Mouse (Mus musculus): ENCODE data around the gene Kcnj8. TPM values are rescaled to one million over a fixed set of nuclear protein-coding genes. Genes with fewer than 3 reads are reported as not detected.

Gene Kcnj8
- total RNA-seq (2012; rRNA removed): not detected in 2 replicates
- polyA plus RNA-seq (2012; ENCODE audit: insufficient read depth in 1 of 2, insufficient read length in 2 of 2, low read depth in 1 of 2, low replicate concordance in 2 of 2, missing spikeins in 1 of 2): not detected

DNA sequence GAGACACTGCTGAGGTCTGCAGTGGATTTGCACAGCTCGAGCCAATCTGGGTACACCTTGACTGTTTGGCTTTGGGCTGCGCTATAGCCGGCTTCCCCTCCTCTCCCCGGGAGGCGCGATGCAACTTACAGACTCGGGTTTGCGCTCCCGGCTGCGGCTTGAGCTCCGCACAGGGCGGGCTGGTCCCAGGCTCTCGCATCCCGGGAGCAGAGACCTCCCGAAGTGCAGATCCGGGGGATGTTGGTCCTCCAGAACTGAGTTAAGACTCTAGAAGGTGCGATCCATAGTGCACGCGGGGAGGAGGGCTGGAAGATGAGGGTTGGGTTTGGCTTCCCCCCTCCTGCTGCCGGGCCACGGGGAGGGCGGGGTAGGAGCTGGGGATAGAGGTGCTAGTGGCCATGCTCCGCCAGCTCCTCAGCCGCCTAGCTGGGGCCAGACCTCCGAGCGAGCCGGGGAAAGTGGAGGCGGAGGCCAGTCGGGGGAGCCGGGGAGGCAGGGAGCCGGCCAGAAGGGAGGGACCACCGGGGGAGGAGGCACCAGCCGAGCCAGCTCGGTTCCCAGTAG, at the start of gene Kcnj8:
TSS of gene Kcnj8 (minus strand) at position 560 of the 564 bp plus-strand sequence.
- Histone ChIP-seq H3K4me1 (ENCODE audit: control insufficient read depth in 1 of 2, insufficient read depth in 2 of 2, low read length in 2 of 2) (no peaks in the 10 kb centered on the region), H3K27me3 (ENCODE audit: control insufficient read depth in 1 of 2, insufficient read depth in 2 of 2, low read length in 2 of 2) (no peaks in the 10 kb centered on the region), H3K4me3 (ENCODE audit: control insufficient read depth in 1 of 2, insufficient read depth in 1 of 2, low read depth in 2 of 2, low read length in 2 of 2) (no peak within 1 kb of the TSS), H3K27ac (ENCODE audit: control insufficient read depth, low read depth, low read length) (no peak within 1 kb of the TSS), H3K9me3 (replicated peaks; ENCODE audit: insufficient read depth, low read length) (no peaks in the 10 kb centered on the region), H3K79me2 (ENCODE audit: control insufficient read depth, insufficient read depth, low read length, poor library complexity) (no peaks in the 10 kb centered on the region), H3K36me3 (ENCODE audit: control insufficient read depth in 1 of 2, insufficient read depth in 2 of 2, low read length in 2 of 2) (no peaks in the 10 kb centered on the region), H3K9ac (ENCODE audit: control insufficient read depth, low read depth, low read length, poor library complexity, severe bottlenecking) (no peak within 1 kb of the TSS)
- no peak for DNase-seq (ENCODE audit: low read depth, low spot score)
- TF ChIP-seq CHD2 (IDR thresholded peaks at IDR 0.05; ENCODE audit: low read length) (no peak), RAD21 (IDR thresholded peaks at IDR 0.05; ENCODE audit: low read depth, low read length) (no peak), CHD1 (IDR thresholded peaks at IDR 0.05; ENCODE audit: low read depth, low read length) (no peak), TAL1 (IDR thresholded peaks at IDR 0.05; ENCODE audit: low read length) (no peak), NRF1 (IDR thresholded peaks at IDR 0.05; ENCODE audit: insufficient read depth, low read depth, low read length, poor library complexity, severe bottlenecking) (no peak), CTCF (IDR thresholded peaks at IDR 0.05 in 2 of 3, conservative IDR thresholded peaks at IDR 0.05 in 1 of 3; ENCODE audit: control insufficient read depth in 1 of 3, insufficient read depth in 1 of 3, low read depth in 2 of 3, low read length in 3 of 3, poor library complexity in 1 of 3, severe bottlenecking in 1 of 3) (no peak), EP300 (IDR thresholded peaks at IDR 0.05; ENCODE audit: low read depth in 1 of 2, low read length in 2 of 2) (no peak), HCFC1 (IDR thresholded peaks at IDR 0.05; ENCODE audit: low read depth, low read length) (no peak)

DNA sequence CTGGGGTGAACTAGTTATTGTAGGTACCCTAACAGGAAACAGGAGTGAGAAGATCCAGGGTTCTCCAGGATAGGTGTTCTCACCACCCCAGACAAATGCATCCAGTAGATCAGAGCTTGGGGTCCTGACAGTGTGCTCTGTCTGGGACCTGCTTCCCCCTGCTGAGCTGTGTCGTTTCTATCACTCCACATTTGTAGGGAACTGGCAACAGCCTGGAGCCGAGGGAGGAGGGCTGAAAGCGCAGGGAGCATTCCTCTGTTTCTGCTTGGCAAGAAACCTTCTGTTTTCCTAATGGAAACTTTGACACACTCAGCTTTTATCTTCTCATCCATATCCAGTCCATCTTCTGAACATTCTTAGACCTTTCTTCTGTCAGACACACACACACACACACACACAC, 45.2 kb upstream of the Kcnj8 start:
- Histone ChIP-seq H3K79me2 (ENCODE audit: control insufficient read depth, insufficient read depth, low read length, poor library complexity) (no peaks in the 10 kb centered on the region), H3K9ac (ENCODE audit: control insufficient read depth, low read depth, low read length, poor library complexity, severe bottlenecking) (no peak overlapping the region), H3K27ac (ENCODE audit: control insufficient read depth, low read depth, low read length) (no peak overlapping the region), H3K9me3 (replicated peaks; ENCODE audit: insufficient read depth, low read length) (no peaks in the 10 kb centered on the region), H3K4me3 (ENCODE audit: control insufficient read depth in 1 of 2, insufficient read depth in 1 of 2, low read depth in 2 of 2, low read length in 2 of 2) (no peak overlapping the region), H3K4me1 (ENCODE audit: control insufficient read depth in 1 of 2, insufficient read depth in 2 of 2, low read length in 2 of 2) (no peaks in the 10 kb centered on the region), H3K27me3 (ENCODE audit: control insufficient read depth in 1 of 2, insufficient read depth in 2 of 2, low read length in 2 of 2) (no peaks in the 10 kb centered on the region), H3K36me3 (ENCODE audit: control insufficient read depth in 1 of 2, insufficient read depth in 2 of 2, low read length in 2 of 2) (no peaks in the 10 kb centered on the region)
- no peak for DNase-seq (ENCODE audit: low read depth, low spot score)
- TF ChIP-seq BHLHE40 (IDR thresholded peaks at IDR 0.05; ENCODE audit: borderline replicate concordance, low read depth, low read length): no peak
- TF ChIP-seq MAFK (IDR thresholded peaks at IDR 0.05; ENCODE audit: borderline replicate concordance, low read depth, low read length): no peak
- TF ChIP-seq KAT2A (conservative IDR thresholded peaks at IDR 0.05; ENCODE audit: low read depth, low read length): no peak

DNA sequence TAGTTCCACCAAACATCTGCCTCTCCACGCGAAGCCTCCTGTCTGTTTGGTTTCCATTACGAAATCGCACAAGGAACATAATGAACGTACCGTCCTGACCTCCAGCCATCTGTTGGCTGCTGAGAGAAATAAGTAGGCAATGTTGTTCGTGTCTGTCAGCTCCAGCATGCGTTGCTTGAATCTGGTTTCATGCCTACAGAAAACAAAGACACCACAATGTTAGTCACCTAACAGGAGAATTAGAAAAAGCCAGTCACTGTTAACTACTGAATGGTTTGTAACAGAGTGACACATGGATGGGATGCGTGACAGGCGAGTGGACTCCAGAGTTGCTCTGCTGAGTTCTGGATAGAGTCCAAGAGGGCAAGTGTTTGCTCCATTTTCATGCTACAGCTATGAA, 42.9 kb upstream of the Kcnj8 start:
- no peak overlapping the region for H3K4me3 ChIP-seq (ENCODE audit: control insufficient read depth in 1 of 2, insufficient read depth in 1 of 2, low read depth in 2 of 2, low read length in 2 of 2)
- no peaks in the 10 kb centered on the region for H3K27me3 ChIP-seq (ENCODE audit: control insufficient read depth in 1 of 2, insufficient read depth in 2 of 2, low read length in 2 of 2)
- no peak overlapping the region for H3K9ac ChIP-seq (ENCODE audit: control insufficient read depth, low read depth, low read length, poor library complexity, severe bottlenecking)
- H3K4me1 ChIP-seq (ENCODE audit: control insufficient read depth in 1 of 2, insufficient read depth in 2 of 2, low read length in 2 of 2): no peaks in the 10 kb centered on the region
- TF ChIP-seq TCF12 (IDR thresholded peaks at IDR 0.05; ENCODE audit: low read depth, low read length): no peak
- no peak for TF ChIP-seq JUND (IDR thresholded peaks at IDR 0.05; ENCODE audit: low read depth, low read length)
- no peak for TF ChIP-seq MAX (IDR thresholded peaks at IDR 0.05; ENCODE audit: low read length)
- no peak for TF ChIP-seq BHLHE40 (IDR thresholded peaks at IDR 0.05; ENCODE audit: borderline replicate concordance, low read depth, low read length)
- TF ChIP-seq CHD1 (IDR thresholded peaks at IDR 0.05; ENCODE audit: low read depth, low read length): no peak
- TF ChIP-seq MYC (IDR thresholded peaks at IDR 0.05; ENCODE audit: low read depth, low read length): no peak
- no peak for TF ChIP-seq ZNF384 (IDR thresholded peaks at IDR 0.05; ENCODE audit: low read depth, low read length)
- TF ChIP-seq SIN3A (IDR thresholded peaks at IDR 0.05; ENCODE audit: low read length): no peak
- DNase-seq (ENCODE audit: low read depth, low spot score): no peak
- no peak overlapping the region for H3K27ac ChIP-seq (ENCODE audit: control insufficient read depth, low read depth, low read length)
- no peaks in the 10 kb centered on the region for H3K36me3 ChIP-seq (ENCODE audit: control insufficient read depth in 1 of 2, insufficient read depth in 2 of 2, low read length in 2 of 2)
- H3K9me3 ChIP-seq (replicated peaks; ENCODE audit: insufficient read depth, low read length): no peaks in the 10 kb centered on the region
- no peaks in the 10 kb centered on the region for H3K79me2 ChIP-seq (ENCODE audit: control insufficient read depth, insufficient read depth, low read length, poor library complexity)

Measured in MEL (cell line).